Mouse (Mus musculus) heart, postnatal 0 days (tissue): ENCODE measurements at regions not wholly inside any gene's neighbourhood (a gene's known extent, or its start where the extent isn't known, plus 50 kb on each side); places are given as distances from the start of the nearest gene placed in this dataset.

Experiments
- ATAC-seq: fragments of 200-750 bp; cut with Nextera tagmentation; 2 replicates; pipeline ENCODE4 v1.8.0; 2017; ENCODE audit warnings: low read depth, moderate number of reproducible peaks, moderate library complexity; ENCODE audit not compliant: insufficient read depth
- DNase-seq: peaks from one replicate; pipeline ENCODE4 v3.0.0-alpha.2; 2016; ENCODE audit warnings: low spot score
- H3K27ac ChIP-seq: fragments of 300-500 bp; sonication (generic); 2 replicates; pipeline ENCODE4 v1.5.1; 2014; ENCODE audit warnings: low read depth, mild to moderate bottlenecking
- H3K27me3 ChIP-seq: fragments of 300-500 bp; sonication (generic); 2 replicates; pipeline ENCODE4 v1.6.1; 2014; ENCODE audit warnings: low read length, mixed read lengths; ENCODE audit not compliant: control insufficient read depth, insufficient read depth
- H3K36me3 ChIP-seq: fragments of 300-500 bp; sonication (generic); replicated peaks from 2 replicates; pipeline ENCODE4 v1.6.1; 2014; ENCODE audit warnings: low read length, mixed read lengths; ENCODE audit not compliant: control insufficient read depth, insufficient read depth
- H3K4me1 ChIP-seq: fragments of 300-500 bp; sonication (generic); 2 replicates; pipeline ENCODE4 v1.6.1; 2014; ENCODE audit warnings: antibody characterized with exemption; ENCODE audit not compliant: control insufficient read depth, insufficient read depth
- H3K4me2 ChIP-seq: fragments of 300-500 bp; sonication (generic); 2 replicates; pipeline ENCODE4 v1.6.1; 2014; ENCODE audit warnings: low read depth, mild to moderate bottlenecking, low read length, moderate library complexity
- H3K4me3 ChIP-seq: fragments of 300-500 bp; sonication (generic); 2 replicates; pipeline ENCODE4 v1.5.1; 2014; ENCODE audit warnings: low read depth, low read length
- H3K9ac ChIP-seq: fragments of 300-500 bp; sonication (generic); replicated peaks from 2 replicates; pipeline ENCODE4 v1.6.1; 2014; ENCODE audit warnings: low read depth, low read length, mixed read lengths
- H3K9me3 ChIP-seq: fragments of 300-500 bp; sonication (generic); replicated peaks from 2 replicates; pipeline ENCODE4 v1.6.1; 2016; ENCODE audit warnings: low read length; ENCODE audit not compliant: control insufficient read depth
- CTCF ChIP-seq: IDR thresholded peaks from 2 replicates; pipeline ENCODE4 v1.5.1; 2016; ENCODE audit warnings: antibody characterized with exemption, control low read depth, low read depth
- EP300 ChIP-seq: IDR thresholded peaks from 2 replicates; pipeline ENCODE4 v1.6.1; 2016; ENCODE audit warnings: antibody characterized with exemption, low read depth
- WGBS: fragments of 180-500 bp; shearing (Covaris S2); extraction: QIAGEN DNeasy Blood & Tissue Kit; methylation state at CpG from one replicate; pipeline ENCODE4 v1.1.7; 2014; 5-methylcytosine and 5-hydroxymethylcytosine counted together

- no peak overlapping the region for H3K4me3 ChIP-seq
- H3K9ac ChIP-seq: no peak overlapping the region
- no peak for DNase-seq
- H3K27me3 ChIP-seq: no peaks in the 10 kb centered on the region
- no peak for ATAC-seq
- H3K36me3 ChIP-seq: no peaks in the 10 kb centered on the region
- WGBS: 67% methylated on average over 2 of the region's 2 CpGs
- H3K4me2 ChIP-seq: no peak overlapping the region
- no peaks in the 10 kb centered on the region for H3K4me1 ChIP-seq
- TF ChIP-seq CTCF: no peak
- TF ChIP-seq EP300: no peak
- no peaks in the 10 kb centered on the region for H3K9me3 ChIP-seq
- no peak overlapping the region for H3K27ac ChIP-seq
Measured at GRCm38 (mm10) chr3:81482742-81483141, 446.5 kb downstream of the Pdgfc start.

GRCm38 (mm10) chr3:81483363-81483762 lies 447.1 kb downstream of the Pdgfc start:
- Histone ChIP-seq H3K27ac (no peak overlapping the region), H3K9ac (no peak overlapping the region), H3K27me3 (no peaks in the 10 kb centered on the region), H3K4me2 (no peak overlapping the region), H3K9me3 (no peaks in the 10 kb centered on the region), H3K4me1 (no peaks in the 10 kb centered on the region), H3K4me3 (no peak overlapping the region), H3K36me3 (no peaks in the 10 kb centered on the region)
- WGBS: 39% methylated on average over 2 of the region's 2 CpGs
- TF ChIP-seq EP300 (no peak), CTCF (peak; percentile 61)
- ATAC-seq (no peak), DNase-seq (peak; percentile 6)

- Histone ChIP-seq H3K4me1 (no peaks in the 10 kb centered on the region), H3K9ac (no peak overlapping the region), H3K27me3 (no peaks in the 10 kb centered on the region), H3K27ac (no peak overlapping the region), H3K4me3 (no peak overlapping the region), H3K4me2 (no peak overlapping the region), H3K9me3 (no peaks in the 10 kb centered on the region), H3K36me3 (no peaks in the 10 kb centered on the region)
- WGBS: 80% methylated on average over 1 of the region's 1 CpGs
- no peak for DNase-seq
- TF ChIP-seq EP300: no peak
- TF ChIP-seq CTCF: no peak
- no peak for ATAC-seq
Measured at GRCm38 (mm10) chr3:81505316-81505715, 427.1 kb upstream of the Ctso start.

- no peaks in the 10 kb centered on the region for H3K27me3 ChIP-seq
- no peak for DNase-seq
- no peak for ATAC-seq
- no peak overlapping the region for H3K27ac ChIP-seq
- H3K9ac ChIP-seq: no peak overlapping the region
- TF ChIP-seq CTCF (no peak), EP300 (no peak)
- WGBS: 56% methylated on average over 2 of the region's 2 CpGs
- H3K4me2 ChIP-seq: no peak overlapping the region
- H3K36me3 ChIP-seq: no peaks in the 10 kb centered on the region
- H3K9me3 ChIP-seq: no peaks in the 10 kb centered on the region
- H3K4me1 ChIP-seq: no peaks in the 10 kb centered on the region
- H3K4me3 ChIP-seq: no peak overlapping the region
Measured at GRCm38 (mm10) chr3:81508611-81509010, 423.8 kb upstream of the Ctso start.

- no peak overlapping the region for H3K9ac ChIP-seq
- TF ChIP-seq EP300: no peak
- TF ChIP-seq CTCF: no peak
- no peaks in the 10 kb centered on the region for H3K36me3 ChIP-seq
- no peaks in the 10 kb centered on the region for H3K4me1 ChIP-seq
- ATAC-seq: no peak
- no peak overlapping the region for H3K4me3 ChIP-seq
- no peaks in the 10 kb centered on the region for H3K9me3 ChIP-seq
- 70% methylated on average over 4 of the region's 4 CpGs for WGBS
- H3K27me3 ChIP-seq: no peaks in the 10 kb centered on the region
- no peak overlapping the region for H3K4me2 ChIP-seq
- no peak overlapping the region for H3K27ac ChIP-seq
- DNase-seq: no peak
Measured at GRCm38 (mm10) chr3:81521804-81522203, 410.6 kb upstream of the Ctso start.

GRCm38 (mm10) chr3:81530872-81531271 lies 401.5 kb upstream of the Ctso start:
- H3K36me3 ChIP-seq: no peaks in the 10 kb centered on the region
- no peak for ATAC-seq
- DNase-seq: no peak
- no peak overlapping the region for H3K4me3 ChIP-seq
- H3K27ac ChIP-seq: no peak overlapping the region
- no peaks in the 10 kb centered on the region for H3K27me3 ChIP-seq
- TF ChIP-seq EP300 (no peak), CTCF (no peak)
- WGBS: 94% methylated on average over 1 of the region's 1 CpGs
- H3K9ac ChIP-seq: no peak overlapping the region
- H3K4me1 ChIP-seq: no peaks in the 10 kb centered on the region
- no peak overlapping the region for H3K4me2 ChIP-seq
- no peaks in the 10 kb centered on the region for H3K9me3 ChIP-seq
